Mouse (Mus musculus): Measurements from ENCODE around the gene Gp2.

DNA sequence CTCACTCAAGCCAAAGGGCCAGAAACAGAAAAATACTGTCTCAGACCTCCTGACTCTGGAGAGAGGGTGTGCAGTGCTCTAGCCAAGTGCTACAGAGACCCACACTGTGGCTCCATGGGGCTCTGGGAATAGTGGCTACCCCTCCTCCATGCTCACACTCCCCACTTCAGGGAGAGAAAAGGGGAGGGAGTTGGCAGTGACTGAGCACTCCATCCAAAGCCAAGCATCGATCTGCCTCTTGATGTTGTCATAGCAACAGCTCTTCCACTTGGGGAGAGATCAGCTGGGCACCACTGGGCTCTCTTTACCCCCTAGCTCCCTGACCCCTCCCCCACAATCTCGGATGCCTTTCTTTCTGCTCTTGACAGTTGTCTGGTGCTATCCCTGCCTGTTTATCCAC is 38.4 kb downstream of the Gp2 start:
- no peak for TF ChIP-seq TAL1 (IDR thresholded peaks at IDR 0.05; ENCODE audit: low read length)
- TF ChIP-seq GATA1 (IDR thresholded peaks at IDR 0.05; ENCODE audit: low read length) = no peak

Data from erythroblast, embryonic 14.5 days (primary cell).